Mouse (Mus musculus) yolk sac, embryonic 10.5 days (tissue): Measurements from ENCODE around the gene C1qb.
A peak's percentile ranks its signal among the peaks of the same experiment; 100 is the strongest.

Source experiments
- DNase-seq: peaks from one replicate; pipeline ENCODE4 v3.0.0-alpha.2; 2017; ENCODE audit warnings: low spot score

The C1qb gene

DNA sequence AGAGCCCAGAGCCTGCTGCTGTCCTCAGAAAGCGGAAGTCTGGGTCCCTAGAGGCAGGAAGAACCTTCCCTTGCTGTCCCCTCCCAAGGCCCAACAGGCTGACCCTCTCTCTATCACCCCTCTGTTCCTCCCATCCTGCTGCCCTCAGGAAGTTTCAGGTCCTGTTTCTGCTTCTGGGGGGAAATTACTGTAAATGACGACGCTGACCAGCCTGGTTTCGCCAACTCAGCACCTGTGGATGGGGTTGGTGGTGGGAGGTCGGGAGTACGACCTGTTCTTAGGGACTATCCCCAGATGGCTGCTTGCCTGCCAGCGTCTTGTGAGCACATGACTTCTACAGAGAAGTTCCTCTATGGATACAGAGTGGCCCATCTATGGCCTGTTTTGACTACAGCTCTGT lies at the start of gene C1qb:
C1qb (minus strand) TSS at position 87 of the 400 bp plus-strand sequence.
- DNase-seq, result no peak

DNA sequence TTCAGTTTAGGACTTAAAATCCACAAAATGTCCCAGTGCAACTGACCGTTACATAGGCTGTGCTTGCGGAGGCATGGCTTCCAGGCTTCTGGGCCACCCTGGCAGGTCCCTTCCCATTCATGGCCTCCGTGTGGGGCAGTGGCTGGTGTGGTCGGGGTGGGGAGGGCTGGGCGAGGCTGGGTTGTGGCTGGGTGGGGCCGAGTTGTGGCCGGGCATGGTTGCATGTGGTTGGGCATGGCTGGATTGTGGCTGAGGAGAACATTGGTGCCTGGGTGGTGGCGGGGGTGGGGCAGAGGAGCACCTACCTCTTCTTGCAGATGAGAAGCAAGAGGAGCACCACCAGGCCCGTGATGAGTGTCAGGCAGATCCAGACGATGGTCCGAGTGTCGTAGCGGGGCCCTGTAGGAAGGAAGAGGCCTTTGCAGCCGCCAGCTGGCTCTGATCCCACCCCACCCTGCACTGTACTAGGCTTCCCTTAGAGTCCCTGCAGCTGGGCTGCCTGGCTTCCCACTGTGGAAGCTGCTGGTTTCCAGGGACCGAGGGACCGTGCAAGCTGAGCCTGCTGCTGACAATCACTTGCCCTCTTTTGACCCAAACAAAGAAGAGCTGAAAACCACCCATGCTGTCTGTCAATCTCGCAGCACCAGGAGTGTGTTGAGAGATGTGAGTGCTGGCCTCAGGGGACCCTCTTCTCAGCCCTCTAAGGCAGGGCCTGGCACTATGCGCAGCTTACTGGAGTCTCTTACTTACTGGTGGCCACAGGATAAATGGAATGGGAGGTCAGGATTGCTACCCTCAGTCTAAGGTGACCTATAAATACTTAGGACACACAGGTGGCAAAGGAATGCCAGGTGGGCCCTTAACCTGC lies 49.0 kb upstream of the C1qb start:
- no peak for DNase-seq

DNA sequence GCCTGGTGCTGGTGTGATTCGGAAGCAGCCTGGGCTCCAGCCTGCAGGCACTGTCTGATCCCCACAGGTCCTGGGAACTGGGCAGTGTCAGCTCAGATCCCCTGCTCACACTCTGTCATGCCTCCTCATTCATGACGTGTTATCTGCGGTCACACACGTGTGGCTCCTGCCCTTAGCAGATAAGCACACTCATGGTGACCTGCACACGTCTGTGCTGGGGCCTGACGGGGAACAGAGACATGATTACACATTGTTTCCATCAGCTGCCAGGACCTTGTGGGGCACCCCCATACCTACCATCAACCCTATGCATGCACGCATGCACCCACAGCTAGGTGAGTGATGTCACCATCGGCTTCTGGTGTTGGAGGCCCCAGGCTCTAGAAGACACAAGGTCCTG lies 44.5 kb upstream of the C1qb start:
- no peak for DNase-seq

DNA sequence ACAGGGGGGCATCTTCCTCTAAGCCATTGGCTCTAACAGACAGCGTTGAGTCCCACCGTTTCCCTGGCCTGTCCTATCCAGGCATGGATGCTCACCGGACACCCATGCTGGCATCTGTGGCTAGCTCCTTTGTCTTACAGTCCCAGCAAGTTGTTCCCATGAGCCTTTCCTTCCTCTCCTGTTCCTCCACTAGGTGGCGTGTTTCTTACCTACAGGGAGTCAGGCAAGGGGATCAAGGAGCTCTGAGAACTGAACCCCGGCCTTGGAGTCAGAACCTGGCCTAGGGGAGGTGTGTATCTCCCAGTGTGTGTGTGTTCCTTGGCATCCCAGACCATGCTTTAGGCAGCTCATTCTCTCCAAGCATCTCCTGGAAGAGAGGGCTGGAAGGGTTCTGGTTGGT lies 42.9 kb upstream of the C1qb start:
- DNase-seq, result no peak

DNA sequence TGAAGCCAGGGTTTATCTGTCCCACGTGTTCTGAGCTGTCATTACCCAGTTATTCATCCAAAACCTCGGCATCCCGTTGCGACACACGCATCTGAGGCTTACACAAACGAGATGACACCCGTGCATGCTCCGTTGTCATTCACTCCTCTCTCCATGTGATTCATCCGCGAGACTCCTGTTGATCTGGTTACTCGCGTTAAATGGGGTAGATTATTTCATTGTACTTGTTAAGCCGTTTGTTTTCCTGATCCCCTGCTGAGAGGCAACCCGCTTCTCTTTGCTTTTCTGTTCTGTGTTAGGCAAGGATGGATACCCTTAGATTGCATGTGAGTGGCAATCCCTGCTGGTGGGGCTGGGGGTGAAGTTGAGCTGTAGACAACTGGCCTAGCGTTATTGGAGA lies 39.8 kb upstream of the C1qb start:
- DNase-seq, result no peak

DNA sequence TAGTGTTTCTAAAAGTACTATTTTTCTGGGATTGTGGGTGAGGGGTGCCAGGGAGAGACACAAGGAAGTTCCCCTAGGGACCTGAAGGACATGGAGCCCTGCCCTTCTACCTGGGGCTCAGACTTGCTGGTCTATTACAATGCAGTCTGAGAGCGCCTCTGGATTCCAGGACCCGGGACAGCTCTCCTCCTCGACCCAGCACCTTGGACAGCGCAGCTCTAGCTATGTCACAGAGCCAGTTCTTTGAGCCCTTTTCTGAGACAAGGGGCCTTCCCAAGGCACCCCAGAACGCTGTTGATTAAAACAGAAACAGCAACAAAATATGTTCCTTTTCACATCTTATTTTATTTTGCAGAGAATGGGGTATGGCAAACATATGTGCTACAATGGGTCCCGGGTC lies 38.5 kb upstream of the C1qb start:
- DNase-seq, result peak; percentile 72

DNA sequence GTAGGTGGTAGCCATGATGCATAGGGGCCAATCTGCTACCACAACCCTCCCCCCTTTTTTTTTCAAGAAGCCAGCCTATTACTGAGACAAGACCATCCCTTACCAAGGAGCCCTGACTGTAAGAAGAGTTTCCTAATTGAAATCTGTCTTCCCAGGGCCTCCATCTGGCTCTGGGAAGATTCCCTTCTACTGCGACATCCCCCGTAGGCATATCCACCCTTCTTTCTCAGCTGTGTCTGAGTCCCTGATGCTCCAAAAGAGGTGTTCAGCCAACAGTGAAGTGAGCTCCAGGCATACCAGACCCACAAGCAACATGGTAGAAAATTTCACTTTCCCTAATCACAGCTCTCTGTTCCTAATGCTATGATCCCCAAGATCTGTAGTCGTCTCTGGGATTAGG lies 33.5 kb upstream of the C1qb start:
- DNase-seq, result no peak

DNA sequence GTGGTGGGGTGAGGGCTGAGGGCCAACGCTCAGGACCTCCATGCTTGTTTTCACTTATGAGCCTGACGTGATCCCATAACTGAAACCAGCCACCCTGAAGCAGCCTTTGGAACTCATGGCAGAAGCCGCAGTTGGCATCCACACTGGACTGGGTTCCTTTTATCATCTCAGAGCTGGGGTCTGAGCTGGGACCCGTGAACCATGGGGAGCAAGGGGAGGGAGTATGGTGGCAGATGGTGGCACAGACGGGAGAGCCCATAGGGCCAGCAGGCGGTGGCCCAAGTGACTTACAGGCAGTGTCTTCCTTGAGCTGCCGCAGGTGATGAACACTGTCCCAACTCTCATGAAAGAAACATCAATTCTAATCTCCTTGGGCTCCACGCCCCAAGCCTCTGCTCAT lies 32.8 kb upstream of the C1qb start:
- no peak for DNase-seq

DNA sequence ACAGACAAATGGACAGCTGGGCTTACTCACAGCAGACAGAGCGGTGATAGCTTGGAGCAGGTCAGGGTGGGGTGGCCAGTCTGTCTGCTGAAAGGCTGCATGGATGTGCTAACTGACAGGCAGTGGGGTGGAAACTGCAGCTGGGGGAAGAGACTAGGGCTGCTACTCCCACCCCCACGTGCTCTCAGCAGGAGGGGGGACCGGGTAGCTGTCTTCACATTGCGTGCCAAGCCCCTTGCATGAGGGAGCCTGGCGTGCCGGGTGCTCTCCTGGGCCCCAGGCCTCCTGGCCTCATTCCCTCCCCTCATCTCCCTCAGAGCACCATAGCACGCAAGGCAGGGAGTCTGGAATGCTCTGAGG lies 31.2 kb upstream of the C1qb start:
- DNase-seq, result no peak

DNA sequence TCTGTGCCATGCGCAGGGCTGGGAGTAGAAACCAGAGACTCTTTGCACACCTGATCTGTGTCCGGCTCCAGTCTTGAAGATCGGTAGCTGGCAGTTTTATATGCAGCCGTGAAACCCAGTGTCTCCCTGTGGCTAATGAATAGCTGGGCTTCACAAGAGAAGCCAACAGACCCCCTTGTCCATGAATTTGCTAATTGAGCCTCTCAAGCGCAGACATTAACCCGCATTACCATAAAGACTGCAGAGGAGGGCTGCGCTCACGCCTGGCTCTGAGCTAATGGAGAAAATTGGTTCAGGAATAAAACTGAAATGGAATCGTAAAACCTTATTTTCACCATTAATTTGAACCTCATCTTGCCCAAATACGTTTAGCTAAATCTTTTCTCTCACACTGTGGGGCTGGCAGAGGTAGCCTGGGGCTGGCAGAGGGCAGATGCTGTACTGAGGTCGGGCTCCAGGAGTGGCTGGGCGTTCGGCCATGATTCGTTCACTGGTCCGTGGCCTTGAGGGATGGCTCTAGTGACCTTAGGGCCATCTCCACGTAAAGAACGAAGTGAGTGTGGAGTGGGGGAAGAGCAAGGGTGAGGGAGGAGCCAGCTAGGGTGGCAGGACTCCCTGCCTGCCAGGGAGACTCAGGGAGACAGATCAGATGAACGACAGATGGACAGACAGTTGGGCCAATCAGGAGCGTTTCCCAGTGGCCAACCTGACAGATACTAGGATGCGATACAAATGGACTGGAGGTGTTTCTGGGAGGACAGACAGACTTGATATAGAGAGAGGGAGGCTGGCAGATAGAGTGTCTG lies 30.6 kb upstream of the C1qb start:
- no peak for DNase-seq

DNA sequence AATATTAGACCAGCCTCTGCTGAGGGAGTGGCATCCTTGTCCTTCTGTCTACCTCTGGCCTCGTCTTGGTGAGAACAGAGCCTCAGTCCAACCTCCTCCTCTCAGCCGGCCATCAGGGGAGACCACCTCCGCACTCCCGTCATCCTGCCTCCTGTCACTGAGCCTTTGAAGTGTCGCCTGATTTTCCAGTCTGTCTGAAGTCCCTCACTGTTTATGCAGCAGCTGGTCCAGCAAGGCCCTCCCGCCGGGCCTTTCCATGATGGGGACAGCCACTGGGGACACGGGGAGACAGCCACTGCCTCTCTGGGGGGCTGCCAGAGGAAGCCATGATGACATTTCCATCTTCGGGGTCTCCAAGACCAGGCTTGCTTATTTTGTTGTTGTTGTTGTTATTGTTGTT lies 26.9 kb upstream of the C1qb start:
- DNase-seq, result no peak

DNA sequence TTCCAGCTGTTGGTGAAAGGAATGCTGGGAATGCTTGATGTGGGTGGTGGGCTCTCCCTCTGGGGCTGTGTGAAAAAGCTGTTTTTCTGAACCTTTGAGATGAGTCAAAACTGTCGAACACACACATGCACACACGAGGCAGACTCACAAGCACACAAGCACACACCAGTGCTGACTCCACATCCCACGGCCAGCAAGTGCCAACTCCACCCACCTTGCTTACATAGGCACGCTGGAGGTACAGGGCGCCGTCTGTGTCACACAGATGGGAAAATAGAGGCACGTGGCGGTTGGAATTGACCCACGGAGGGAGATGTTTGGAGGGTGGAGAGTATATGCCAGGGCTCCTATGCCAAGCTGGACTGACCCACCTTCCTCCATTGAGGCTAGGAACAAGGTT lies 25.8 kb upstream of the C1qb start:
- no peak for DNase-seq

DNA sequence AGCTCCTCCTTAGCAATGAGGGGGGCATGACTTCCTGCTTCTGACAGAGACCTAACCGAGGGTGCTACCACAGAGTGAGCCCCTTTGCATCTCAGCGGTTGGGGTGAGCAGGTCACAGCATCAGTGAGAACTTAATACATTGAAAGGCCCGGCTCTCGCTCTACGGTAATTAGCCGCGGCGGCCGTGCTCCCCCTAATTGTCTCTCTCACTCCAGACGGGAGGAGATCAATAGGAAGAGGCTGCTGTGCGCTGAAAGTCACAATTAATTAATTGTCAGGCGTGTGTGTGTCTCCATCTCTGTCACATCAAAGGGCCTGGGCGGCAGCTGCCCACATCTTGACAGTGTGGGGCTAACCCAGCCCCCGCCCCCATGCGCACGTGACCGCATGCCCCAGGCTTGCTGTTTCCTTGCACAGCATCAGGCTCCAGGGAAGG lies 25.2 kb upstream of the C1qb start:
- DNase-seq, result no peak

DNA sequence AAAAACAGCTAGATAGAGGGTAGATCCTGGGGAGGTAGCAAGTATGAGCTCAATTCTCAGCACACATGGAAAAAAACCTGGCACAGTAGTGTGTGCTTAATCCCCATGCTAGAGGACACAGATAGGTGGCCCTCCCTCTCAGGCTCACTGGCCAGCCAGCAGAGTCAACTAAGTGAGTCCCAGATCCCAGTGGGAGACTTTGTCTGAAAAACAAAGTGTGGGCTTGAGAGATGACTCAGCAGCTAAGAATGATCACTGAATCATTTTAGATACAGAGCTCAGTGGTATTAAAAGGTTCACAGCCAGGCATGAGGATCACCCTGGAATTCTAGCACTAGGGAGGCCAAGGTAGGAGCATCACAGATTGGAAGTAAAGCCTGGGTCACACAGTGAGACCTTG lies 21.8 kb upstream of the C1qb start:
- DNase-seq, result no peak

DNA sequence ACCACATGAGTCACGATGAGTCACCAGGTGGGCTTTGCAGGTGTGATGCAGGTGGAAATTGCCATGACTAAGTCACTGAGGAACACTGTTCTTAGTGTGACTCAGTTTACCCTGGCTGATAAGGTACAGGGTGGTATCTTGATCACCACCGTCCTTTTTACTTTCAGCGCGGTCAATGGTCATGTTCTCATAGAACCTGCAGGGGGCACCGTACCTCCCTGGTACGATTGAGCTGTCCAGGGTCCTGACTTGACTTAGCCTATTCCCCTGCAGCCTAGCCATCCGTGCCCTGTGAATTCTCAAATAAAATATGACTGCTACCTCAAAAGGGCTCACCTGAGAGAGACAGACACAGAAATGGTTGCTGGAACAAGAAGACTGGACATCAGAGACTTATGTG lies 21.0 kb upstream of the C1qb start:
- peak; percentile 33 for DNase-seq

DNA sequence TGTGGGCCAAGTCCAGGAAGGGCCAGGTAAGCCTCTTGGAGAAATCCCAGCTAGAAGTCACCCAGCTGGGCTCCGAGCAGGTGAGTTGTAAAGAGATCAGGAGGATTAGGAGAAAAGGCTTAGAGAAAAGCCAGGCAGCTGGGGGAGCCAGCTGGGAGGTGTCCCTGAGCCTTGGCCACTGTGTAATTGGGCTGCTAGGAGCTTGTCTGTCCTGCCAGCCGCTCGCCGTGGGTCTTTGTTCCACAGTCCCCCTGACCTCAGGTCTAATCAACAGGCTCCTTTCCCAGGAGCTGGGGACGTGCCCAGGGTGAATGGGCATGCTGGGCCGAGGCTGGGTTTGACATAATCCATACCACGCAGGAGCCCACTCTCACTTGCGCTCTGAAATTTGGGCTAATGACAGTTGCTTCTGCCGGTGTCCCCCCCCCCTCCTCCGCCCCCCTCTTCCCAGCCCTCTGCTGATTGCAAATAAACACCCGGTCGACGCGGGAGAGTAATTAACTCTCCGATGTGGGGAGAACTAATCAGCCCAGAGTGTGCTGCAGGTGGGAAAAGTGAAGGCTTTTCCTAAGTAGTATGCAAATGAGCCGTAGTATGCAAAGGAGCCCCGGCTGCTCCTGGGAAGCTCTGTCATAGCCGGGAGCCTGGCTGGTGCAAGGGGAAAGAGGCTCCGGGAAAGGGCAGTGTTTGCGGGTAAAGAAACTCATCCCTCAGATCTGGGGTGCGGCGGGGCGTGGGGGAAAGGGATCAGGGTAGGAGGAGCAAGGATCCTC lies 19.0 kb upstream of the C1qb start:
- no peak for DNase-seq

DNA sequence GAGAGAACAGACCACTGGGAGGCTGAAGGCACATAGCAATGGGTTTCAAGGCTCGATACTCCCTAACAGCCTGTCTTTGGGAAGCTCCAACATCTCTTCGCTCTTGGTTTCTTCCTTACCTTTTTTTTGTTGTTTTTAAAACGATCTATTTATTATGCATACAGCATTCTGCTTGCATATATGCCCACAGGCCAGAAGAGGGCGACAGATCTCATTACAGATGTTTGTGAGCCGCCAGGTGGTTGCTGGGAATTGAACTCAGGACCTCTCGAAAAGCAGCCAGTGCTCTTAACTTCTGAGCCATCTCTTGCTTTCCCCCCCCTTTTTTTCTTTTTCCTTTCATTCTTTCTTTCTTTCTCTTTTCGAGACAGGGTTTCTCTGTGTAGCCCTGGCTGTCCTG lies 13.2 kb upstream of the C1qb start:
- DNase-seq, result no peak

DNA sequence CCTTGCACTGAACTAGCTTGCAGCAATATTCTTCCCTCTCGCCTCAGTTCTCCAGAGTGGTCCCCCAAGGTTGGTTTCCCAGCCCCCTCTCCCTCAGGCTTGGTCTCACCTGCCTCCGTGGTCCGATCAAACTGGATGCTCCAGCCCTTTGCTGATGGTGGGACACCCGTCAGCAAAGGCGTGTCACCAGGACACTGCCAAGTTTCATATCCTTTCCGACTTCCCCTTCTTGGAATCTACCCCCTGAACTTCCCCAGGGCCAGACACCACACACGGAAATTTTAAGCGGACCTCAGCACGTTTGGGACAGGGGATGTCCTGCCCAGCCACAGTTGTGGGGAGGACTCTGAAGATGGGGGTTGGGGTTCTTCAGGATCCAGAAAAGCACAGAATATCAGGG lies 12.7 kb upstream of the C1qb start, which contains the start of gene C1qa:
C1qa (minus strand) TSS at position 167 of the 400 bp plus-strand sequence.
- no peak for DNase-seq

DNA sequence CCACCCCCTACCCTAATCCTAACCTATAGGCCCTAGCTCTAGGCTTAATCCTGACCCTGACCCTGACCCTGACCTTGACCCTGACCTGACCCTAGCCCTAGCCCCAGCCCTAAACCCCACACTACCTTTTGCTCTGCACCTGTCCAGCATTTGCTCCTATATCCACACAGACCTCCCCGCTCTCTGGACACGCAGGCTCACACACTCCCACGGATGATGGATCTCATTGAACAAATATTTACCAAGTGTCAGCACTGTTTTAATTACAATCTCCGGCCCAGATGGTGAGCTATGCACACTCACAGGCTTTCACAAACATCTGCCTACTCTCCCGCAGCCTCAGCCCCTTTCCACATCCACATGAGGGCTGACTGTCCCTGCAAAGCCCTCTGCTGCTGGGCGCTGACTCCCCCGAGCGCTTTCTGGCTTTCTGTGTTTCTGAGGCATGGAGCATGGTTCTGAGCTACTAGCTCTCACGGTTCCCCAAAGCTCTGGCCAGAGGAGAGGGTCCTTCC lies 12.2 kb upstream of the C1qb start:
- no peak for DNase-seq

DNA sequence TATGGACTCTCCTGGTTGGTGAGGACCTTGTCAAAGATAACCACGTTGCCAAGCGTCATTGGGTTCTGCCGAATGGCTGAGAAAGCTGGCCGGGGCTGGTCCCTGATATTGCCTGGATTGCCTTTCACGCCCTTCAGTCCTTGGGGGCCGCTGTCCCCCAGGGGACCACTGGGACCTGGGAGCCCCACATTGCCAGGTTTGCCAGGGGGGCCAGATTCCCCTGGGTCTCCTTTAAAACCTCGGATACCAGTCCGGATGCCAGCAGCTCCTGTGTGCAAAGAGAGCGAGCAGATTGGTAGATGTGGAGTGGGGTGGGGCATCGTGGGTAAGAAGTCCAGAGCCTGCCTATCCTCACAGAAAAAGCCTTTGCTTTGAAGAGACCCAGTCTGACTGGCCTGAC lies 10.5 kb upstream of the C1qb start:
- DNase-seq, result no peak

DNA sequence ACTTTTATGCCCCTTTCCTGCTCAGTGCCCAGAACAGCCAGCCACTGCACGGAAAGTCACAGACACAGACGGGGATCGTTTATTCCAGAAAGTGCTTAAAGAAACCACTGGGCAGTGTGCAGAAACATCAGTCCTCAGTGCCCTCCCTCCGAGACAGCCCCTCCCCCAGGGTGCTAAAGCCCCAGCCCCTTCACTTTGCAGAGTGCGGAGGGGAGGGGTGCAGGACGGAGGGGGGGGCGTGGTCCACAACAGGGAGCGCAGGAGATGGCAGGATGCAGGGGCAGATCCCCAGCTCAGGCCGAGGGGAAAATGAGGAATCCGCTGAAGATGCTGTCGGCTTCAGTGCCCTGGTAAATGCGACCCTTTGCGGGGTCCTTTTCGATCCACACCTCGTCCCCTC lies 9.9 kb upstream of the C1qb start:
- no peak for DNase-seq

DNA sequence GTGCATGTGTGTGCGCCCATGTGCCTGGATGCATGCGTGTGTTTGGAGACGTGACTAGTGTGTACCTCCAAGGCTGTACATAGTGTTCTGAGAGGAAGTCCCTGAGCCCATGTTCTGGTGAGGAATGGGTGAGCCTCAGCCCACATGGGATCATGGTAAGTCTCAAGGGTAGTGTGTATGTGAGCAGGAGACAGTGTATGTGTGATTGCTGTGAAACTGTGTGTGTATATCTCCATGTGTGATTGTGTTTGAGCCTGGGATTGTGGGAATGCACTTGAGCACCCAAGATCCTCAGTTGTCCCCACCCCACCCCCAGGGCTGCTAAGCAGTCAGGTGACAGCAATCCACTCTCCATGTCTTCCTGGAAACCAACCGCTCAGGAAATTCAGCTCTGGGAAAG lies 8.8 kb upstream of the C1qb start:
- DNase-seq, result no peak
